Mouse (Mus musculus): ENCODE measurements at regions not wholly inside any gene's neighbourhood (a gene's known extent, or its start where the extent isn't known, plus 50 kb on each side); places are given as distances from the start of the nearest gene placed in this dataset.

GRCm38 (mm10) chr10:17202556-17203415 lies 520.2 kb upstream of the Cited2 start:
- TF ChIP-seq CTCF (IDR thresholded peaks at IDR 0.05; ENCODE audit: low read depth, low read length) (no peak), POLR2A (IDR thresholded peaks at IDR 0.05; ENCODE audit: extremely low read depth, insufficient read depth, low read length) (no peak)
